Mouse (Mus musculus) adrenal gland, adult 2 months (tissue): Measurements from ENCODE around the gene Olfr1416. TPM values are rescaled to one million over a fixed set of nuclear protein-coding genes. Genes with fewer than 3 reads are reported as not detected.

Experiments
- DNase-seq: peaks from one replicate; pipeline ENCODE4 v3.0.0; 2021
- microRNA-seq, 2 experiments: library from miRNA; unstranded; fragments of <30 nt; microRNA quantifications; one replicate each; pipeline ENCODE4 v1.2.0; 2021
- polyA plus RNA-seq: library from polyadenylated mRNA; depleted of rRNA; stranded (reverse); fragments of >200 nt; gene quantifications from 2 replicates; pipeline ENCODE4 v1.2.3, GENCODE M21; 2012; rRNA removed
- total RNA-seq, 2 experiments: library from RNA; stranded (reverse); gene quantifications; 2 replicates each; pipeline ENCODE4 v1.2.3; 2021

Olfr1416 gene
- total and polyA plus RNA-seq, 3 experiments: not detected

GRCm38 (mm10) chr1:92432098-92432497 is 52.8 kb downstream of the Olfr1416 start:
- DNase-seq: no peak

DNA sequence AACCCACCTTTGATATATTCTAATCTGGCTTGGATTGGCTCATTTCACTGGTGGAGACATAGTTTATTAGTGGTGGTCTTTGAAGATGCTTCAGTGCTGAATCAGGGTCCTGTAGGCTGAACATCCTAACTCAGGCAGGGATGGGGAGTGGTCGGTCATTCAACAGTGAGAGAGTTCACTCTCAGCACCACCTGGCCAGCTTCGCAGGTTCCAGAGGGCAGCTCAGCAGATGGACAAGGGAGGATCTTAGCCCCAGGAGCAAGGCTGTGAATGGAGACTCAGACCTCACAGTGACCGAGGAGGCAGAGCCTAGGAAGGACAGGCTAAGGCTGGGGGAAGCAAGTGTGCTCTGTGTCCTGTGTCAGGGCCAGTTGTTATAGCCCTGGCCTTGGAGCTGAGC is 53.5 kb downstream of the Olfr1416 start:
- no peak for DNase-seq

GRCm38 (mm10) chr1:92430991-92431390 is 53.9 kb downstream of the Olfr1416 start:
- DNase-seq: no peak

Small RNAs within 50 kb of the gene (microRNA-seq; reads per million reads assigned to microRNA genes)
- gene Mir6900: 0.41 to 4.8 reads per million in 2 experiments

Other genes with a start within 250 kb of the Olfr1416 start
- gene Ndufa10, start 11.3 kb downstream of the Olfr1416 start, total RNA-seq: 100 to 1,000 TPM; 428 to 515 TPM
- 106 and 107 TPM in 2 replicates for gene Ndufa10, start 11.3 kb downstream of the Olfr1416 start, polyA plus RNA-seq
- not detected for gene Olfr1415, start 11.0 kb upstream of the Olfr1416 start, total RNA-seq
- not detected in 2 replicates for gene Olfr1415, start 11.0 kb upstream of the Olfr1416 start, polyA plus RNA-seq
- not detected for gene Olfr1414, start 33.5 kb upstream of the Olfr1416 start, total RNA-seq
- not detected in 2 replicates for gene Olfr1414, start 33.5 kb upstream of the Olfr1416 start, polyA plus RNA-seq
- not detected for gene Olfr1413, start 86.2 kb upstream of the Olfr1416 start, total RNA-seq
- gene Olfr1413, start 86.2 kb upstream of the Olfr1416 start, polyA plus RNA-seq: not detected in 2 replicates
- not detected for gene Olfr1412, start 100.7 kb upstream of the Olfr1416 start, total RNA-seq
- gene Olfr1412, start 100.7 kb upstream of the Olfr1416 start, polyA plus RNA-seq: not detected in 2 replicates
- gene Olfr1411, start 109.3 kb upstream of the Olfr1416 start, total RNA-seq: not detected
- not detected in 2 replicates for gene Olfr1411, start 109.3 kb upstream of the Olfr1416 start, polyA plus RNA-seq
- gene Olfr1410, start 120.7 kb upstream of the Olfr1416 start, total RNA-seq: not detected
- not detected in 2 replicates for gene Olfr1410, start 120.7 kb upstream of the Olfr1416 start, polyA plus RNA-seq
- gene Olfr12, start 132.7 kb upstream of the Olfr1416 start, total RNA-seq: not detected
- not detected in 2 replicates for gene Olfr12, start 132.7 kb upstream of the Olfr1416 start, polyA plus RNA-seq
- 100 to 1,000 TPM; 320 to 351 TPM for gene Cops9, start 156.9 kb upstream of the Olfr1416 start, total RNA-seq
- 51.9 and 62.0 TPM in 2 replicates for gene Cops9, start 156.9 kb upstream of the Olfr1416 start, polyA plus RNA-seq
- not detected for gene Otos, start 163.7 kb upstream of the Olfr1416 start, total RNA-seq
- gene Otos, start 163.7 kb upstream of the Olfr1416 start, polyA plus RNA-seq: 0.47 and 0.74 TPM in 2 replicates